Mouse (Mus musculus) stomach, embryonic 14.5 days (tissue): ENCODE data around the gene Traf4. TPM values are rescaled to one million over a fixed set of nuclear protein-coding genes. Genes with fewer than 3 reads are reported as not detected.

Experiments
- ATAC-seq: fragments of 200-750 bp; cut with Nextera tagmentation; 2 replicates; pipeline ENCODE4 v1.8.0; 2017; ENCODE audit warnings: low read depth, moderate TSS enrichment; ENCODE audit not compliant: insufficient number of reproducible peaks, insufficient read depth, low FRiP score
- H3K27ac ChIP-seq: fragments of 300-500 bp; sonication (generic); 2 replicates; pipeline ENCODE4 v1.5.1; 2014; ENCODE audit warnings: mild to moderate bottlenecking, low read length, moderate library complexity, mixed read lengths
- H3K27me3 ChIP-seq: fragments of 300-500 bp; sonication (generic); 2 replicates; pipeline ENCODE4 v1.6.1; 2014; ENCODE audit warnings: low read length, control low read depth, mixed read lengths; ENCODE audit not compliant: control insufficient read depth, insufficient read depth
- H3K36me3 ChIP-seq: fragments of 300-500 bp; sonication (generic); 2 replicates; pipeline ENCODE4 v1.6.1; 2014; ENCODE audit warnings: mild to moderate bottlenecking, control low read depth, low read length, moderate library complexity, mixed read lengths; ENCODE audit not compliant: control insufficient read depth, insufficient read depth
- H3K4me1 ChIP-seq: fragments of 300-500 bp; sonication (generic); 2 replicates; pipeline ENCODE4 v1.6.1; 2014; ENCODE audit warnings: low read length, control low read depth, mixed read lengths; ENCODE audit not compliant: control insufficient read depth, insufficient read depth
- H3K4me2 ChIP-seq: fragments of 300-500 bp; sonication (generic); replicated peaks from 2 replicates; pipeline ENCODE4 v1.6.1; 2014; ENCODE audit warnings: low read depth, low read length, control low read depth
- H3K4me3 ChIP-seq: fragments of 300-500 bp; sonication (generic); 2 replicates; pipeline ENCODE4 v1.5.1; 2014; ENCODE audit warnings: low read depth, low read length, control low read depth
- H3K9ac ChIP-seq: fragments of 300-500 bp; sonication (generic); replicated peaks from 2 replicates; pipeline ENCODE4 v1.6.1; 2014; ENCODE audit warnings: low read depth, mild to moderate bottlenecking, control low read depth, low read length, moderate library complexity, mixed read lengths
- H3K9me3 ChIP-seq: fragments of 300-500 bp; sonication (generic); 2 replicates; pipeline ENCODE4 v1.6.1; 2016; ENCODE audit warnings: low read depth, low read length, control low read depth; ENCODE audit not compliant: control insufficient read depth
- WGBS: fragments of 180-500 bp; shearing (Covaris S2); extraction: QIAGEN DNeasy Blood & Tissue Kit; methylation state at CpG from one replicate; pipeline ENCODE4 v1.1.7; 2014; 5-methylcytosine and 5-hydroxymethylcytosine counted together
- microRNA-seq: library from miRNA; unstranded; fragments of <30 nt; microRNA quantifications from one replicate; pipeline ENCODE4, GENCODE M21; 2016
- polyA plus RNA-seq: library from polyadenylated mRNA; unstranded; fragments of >200 nt; fragmentation: Nextera tagmentation; extraction: Ambion mirVana; gene quantifications from 2 replicates; pipeline ENCODE4 v1.2.1, GENCODE M21; 2014

Traf4 gene
- polyA plus RNA-seq, 1 experiment from 2014 or later: 53.5 TPM

GRCm38 (mm10) chr11:78118467-78118866, 46.9 kb downstream of the Traf4 start:
- no peak overlapping the region for H3K9ac ChIP-seq
- H3K27ac ChIP-seq: no peak overlapping the region
- no peak overlapping the region for H3K4me2 ChIP-seq
- ATAC-seq: no peak
- H3K9me3 ChIP-seq: no peaks in the 10 kb centered on the region
- no peaks in the 10 kb centered on the region for H3K27me3 ChIP-seq
- no peak overlapping the region for H3K4me3 ChIP-seq
- H3K36me3 ChIP-seq: no peaks in the 10 kb centered on the region
- peaks cover 11% of the 10 kb centered on the region; the same call in 1 of the 2 replicates for H3K4me1 ChIP-seq

GRCm38 (mm10) chr11:78116146-78116410, 49.3 kb downstream of the Traf4 start:
- ATAC-seq: no peak
- no peaks in the 10 kb centered on the region for H3K9me3 ChIP-seq
- H3K4me1 ChIP-seq: peaks cover 11% of the 10 kb centered on the region; the same call in 1 of the 2 replicates
- no peaks in the 10 kb centered on the region for H3K27me3 ChIP-seq
- H3K27ac ChIP-seq: peak overlapping the region; percentile 72; the same call in 1 of the 2 replicates
- peak overlapping the region; percentile 79 for H3K4me3 ChIP-seq
- WGBS: 10% methylated on average over 5 of the region's 5 CpGs
- peak overlapping the region; percentile 55 for H3K9ac ChIP-seq
- H3K4me2 ChIP-seq: peak overlapping the region; percentile 84
- H3K36me3 ChIP-seq: no peaks in the 10 kb centered on the region

- Histone ChIP-seq H3K4me2 (peak overlapping the region; percentile 84), H3K27me3 (no peaks in the 10 kb centered on the region), H3K4me3 (peak overlapping the region; percentile 79), H3K9me3 (no peaks in the 10 kb centered on the region), H3K27ac (peak overlapping the region; percentile 72), H3K36me3 (no peaks in the 10 kb centered on the region), H3K9ac (peak overlapping the region; percentile 55), H3K4me1 (peaks cover 11% of the 10 kb centered on the region; the same call in 1 of the 2 replicates)
- peak; percentile 100 for ATAC-seq
- under 1% methylated on average over 37 of the region's 37 CpGs for WGBS
Observed at GRCm38 (mm10) chr11:78115367-78116145, 49.8 kb downstream of the Traf4 start.

GRCm38 (mm10) chr11:78114676-78115366, 50.6 kb downstream of the Traf4 start:
- no peaks in the 10 kb centered on the region for H3K9me3 ChIP-seq
- peak overlapping the region; percentile 79 for H3K4me3 ChIP-seq
- H3K27me3 ChIP-seq: no peaks in the 10 kb centered on the region
- H3K4me2 ChIP-seq: peak overlapping the region; percentile 84
- WGBS: 5% methylated on average over 19 of the region's 19 CpGs
- peaks cover 11% of the 10 kb centered on the region; the same call in 1 of the 2 replicates for H3K4me1 ChIP-seq
- peak overlapping the region; percentile 72 for H3K27ac ChIP-seq
- H3K36me3 ChIP-seq: no peaks in the 10 kb centered on the region
- ATAC-seq: no peak
- peak overlapping the region; percentile 55 for H3K9ac ChIP-seq

- Histone ChIP-seq H3K27me3 (no peaks in the 10 kb centered on the region), H3K4me3 (no peak overlapping the region), H3K36me3 (no peaks in the 10 kb centered on the region), H3K4me2 (no peak overlapping the region), H3K27ac (no peak overlapping the region), H3K9ac (no peak overlapping the region), H3K4me1 (peaks cover 11% of the 10 kb centered on the region; the same call in 1 of the 2 replicates), H3K9me3 (no peaks in the 10 kb centered on the region)
- no peak for ATAC-seq
- WGBS: 89% methylated on average over 2 of the region's 2 CpGs
Observed at GRCm38 (mm10) chr11:78113616-78114015, 51.8 kb downstream of the Traf4 start.

Small RNA genes lying within 50 kb of the gene (microRNA-seq; reads per million reads assigned to microRNA genes)
- gene Mir7653: not detected

Other genes starting within 250 kb of the Traf4 start
- gene Sez6, start 234.8 kb downstream of the Traf4 start, polyA plus RNA-seq: 2.1 and 3.0 TPM in 2 replicates
- 16.9 and 22.5 TPM in 2 replicates for gene Phf12, start 182.8 kb downstream of the Traf4 start, polyA plus RNA-seq
- 19.1 and 21.4 TPM in 2 replicates for gene Dhrs13, start 133.3 kb downstream of the Traf4 start, polyA plus RNA-seq
- 54.1 and 60.6 TPM in 2 replicates for gene Flot2, start 127.7 kb downstream of the Traf4 start, polyA plus RNA-seq
- 33.4 and 33.5 TPM in 2 replicates for gene Eral1, start 85.2 kb downstream of the Traf4 start, polyA plus RNA-seq
- gene Fam222b, start 70.9 kb downstream of the Traf4 start, polyA plus RNA-seq: 15.2 and 16.4 TPM in 2 replicates
- 16.0 and 17.4 TPM in 2 replicates for gene Nek8, start 11.1 kb upstream of the Traf4 start, polyA plus RNA-seq
- 27.1 and 28.0 TPM in 2 replicates for gene Tlcd1, start 11.1 kb upstream of the Traf4 start, polyA plus RNA-seq
- gene Rpl23a, start 18.0 kb upstream of the Traf4 start, polyA plus RNA-seq: 1,708 and 1,741 TPM in 2 replicates
- gene Rab34, start 22.8 kb upstream of the Traf4 start, polyA plus RNA-seq: 156 and 171 TPM in 2 replicates
- 2.7 and 3.3 TPM in 2 replicates for gene Proca1, start 27.8 kb upstream of the Traf4 start, polyA plus RNA-seq
- 101 and 102 TPM in 2 replicates for gene Sdf2, start 80.2 kb upstream of the Traf4 start, polyA plus RNA-seq
- 25.3 and 26.2 TPM in 2 replicates for gene Supt6, start 80.4 kb upstream of the Traf4 start, polyA plus RNA-seq
- 98.3 and 98.7 TPM in 2 replicates for gene 2610507B11Rik, start 96.2 kb upstream of the Traf4 start, polyA plus RNA-seq
- 0.17 and 0.32 TPM in 2 replicates for gene BC030499, start 125.3 kb upstream of the Traf4 start, polyA plus RNA-seq
- gene Spag5, start 135.9 kb upstream of the Traf4 start, polyA plus RNA-seq: 40.5 and 44.6 TPM in 2 replicates
- 18.8 and 21.2 TPM in 2 replicates for gene Aldoc, start 157.4 kb upstream of the Traf4 start, polyA plus RNA-seq
- gene Pigs, start 162.8 kb upstream of the Traf4 start, polyA plus RNA-seq: 67.7 and 69.8 TPM in 2 replicates
- 45.9 and 47.5 TPM in 2 replicates for gene Unc119, start 177.9 kb upstream of the Traf4 start, polyA plus RNA-seq
- 0.45 and 0.64 TPM in 2 replicates for gene Foxn1, start 221.0 kb upstream of the Traf4 start, polyA plus RNA-seq